Mouse (Mus musculus) limb, embryonic 14.5 days (tissue): ENCODE results near the gene Lrrc3. TPM values are rescaled to one million over a fixed set of nuclear protein-coding genes. Genes with fewer than 3 reads are reported as not detected.

Source experiments
- ATAC-seq: fragments of 200-750 bp; cut with Nextera tagmentation; 2 replicates; pipeline ENCODE4 v1.8.0; 2017; ENCODE audit warnings: low read depth, moderate number of reproducible peaks, moderate TSS enrichment; ENCODE audit not compliant: low FRiP score
- DNase-seq: peaks from one replicate; pipeline ENCODE4 v3.0.0-alpha.2; 2015; ENCODE audit warnings: low spot score
- H3K27ac ChIP-seq: fragments of 300-500 bp; sonication (generic); replicated peaks from 2 replicates; pipeline ENCODE4 v1.5.1; 2014; ENCODE audit warnings: low read depth, mild to moderate bottlenecking, low read length, moderate library complexity, mixed read lengths
- H3K27me3 ChIP-seq: fragments of 300-500 bp; sonication (generic); 2 replicates; pipeline ENCODE4 v1.6.1; 2014; ENCODE audit warnings: low read length, mixed read lengths; ENCODE audit not compliant: control insufficient read depth, insufficient read depth
- H3K36me3 ChIP-seq: fragments of 300-500 bp; sonication (generic); 2 replicates; pipeline ENCODE4 v1.6.1; 2014; ENCODE audit warnings: mild to moderate bottlenecking, low read length, moderate library complexity, mixed read lengths; ENCODE audit not compliant: control insufficient read depth, insufficient read depth
- H3K4me1 ChIP-seq: fragments of 300-500 bp; sonication (generic); 2 replicates; pipeline ENCODE4 v1.6.1; 2014; ENCODE audit warnings: antibody characterized with exemption, low read length, mixed read lengths; ENCODE audit not compliant: control insufficient read depth, insufficient read depth
- H3K4me2 ChIP-seq: fragments of 300-500 bp; sonication (generic); replicated peaks from 2 replicates; pipeline ENCODE4 v1.6.1; 2014; ENCODE audit warnings: low read depth, mild to moderate bottlenecking, low read length, moderate library complexity; ENCODE audit not compliant: severe bottlenecking
- H3K4me3 ChIP-seq: fragments of 300-500 bp; sonication (generic); replicated peaks from 2 replicates; pipeline ENCODE4 v1.5.1; 2014; ENCODE audit warnings: low read length
- H3K9ac ChIP-seq: fragments of 300-500 bp; sonication (generic); 2 replicates; pipeline ENCODE4 v1.6.1; 2014; ENCODE audit warnings: mild to moderate bottlenecking, low read depth, low read length, moderate library complexity; ENCODE audit not compliant: severe bottlenecking
- H3K9me3 ChIP-seq: fragments of 300-500 bp; sonication (generic); 2 replicates; pipeline ENCODE4 v1.6.1; 2016; ENCODE audit warnings: low read length; ENCODE audit not compliant: control insufficient read depth
- POLR2A ChIP-seq: fragments of 200-500 bp; IDR thresholded peaks from 2 replicates; pipeline ENCODE4 v1.8.0; 2012; ENCODE audit warnings: inconsistent platforms, mild to moderate bottlenecking, moderate library complexity, borderline replicate concordance; ENCODE audit not compliant: insufficient read depth, insufficient read length; ENCODE audit errors: extremely low read depth
- WGBS: fragments of 180-500 bp; shearing (Covaris S2); extraction: QIAGEN DNeasy Blood & Tissue Kit; methylation state at CpG from one replicate; pipeline ENCODE4 v1.1.7; 2014; 5-methylcytosine and 5-hydroxymethylcytosine counted together
- polyA plus RNA-seq, 2 experiments: library from polyadenylated mRNA; depleted of rRNA in 1 of 2; stranded (reverse) in 1 of 2; unstranded in 1 of 2; fragments of >200 nt; fragmentation: Nextera tagmentation in 1 of 2; extraction: Ambion mirVana in 1 of 2; gene quantifications; 2 replicates each; pipeline versions ENCODE4 v1.2.1 to v1.2.3; 2012 to 2014

Gene Lrrc3
- polyA plus RNA-seq, 2 experiments = 3.6 TPM

- Histone ChIP-seq H3K4me1 (no peaks in the 10 kb centered on the region), H3K27ac (no peak overlapping the region), H3K4me2 (no peak overlapping the region), H3K36me3 (no peaks in the 10 kb centered on the region), H3K9me3 (no peaks in the 10 kb centered on the region), H3K9ac (no peak overlapping the region), H3K4me3 (no peak overlapping the region), H3K27me3 (no peaks in the 10 kb centered on the region)
- 86% methylated on average over 8 of the region's 8 CpGs for WGBS
- DNase-seq (no peak), ATAC-seq (no peak)
- TF ChIP-seq POLR2A = no peak
Observed at GRCm38 (mm10) chr10:77890987-77891565, 11.3 kb downstream of the Lrrc3 start.

DNA sequence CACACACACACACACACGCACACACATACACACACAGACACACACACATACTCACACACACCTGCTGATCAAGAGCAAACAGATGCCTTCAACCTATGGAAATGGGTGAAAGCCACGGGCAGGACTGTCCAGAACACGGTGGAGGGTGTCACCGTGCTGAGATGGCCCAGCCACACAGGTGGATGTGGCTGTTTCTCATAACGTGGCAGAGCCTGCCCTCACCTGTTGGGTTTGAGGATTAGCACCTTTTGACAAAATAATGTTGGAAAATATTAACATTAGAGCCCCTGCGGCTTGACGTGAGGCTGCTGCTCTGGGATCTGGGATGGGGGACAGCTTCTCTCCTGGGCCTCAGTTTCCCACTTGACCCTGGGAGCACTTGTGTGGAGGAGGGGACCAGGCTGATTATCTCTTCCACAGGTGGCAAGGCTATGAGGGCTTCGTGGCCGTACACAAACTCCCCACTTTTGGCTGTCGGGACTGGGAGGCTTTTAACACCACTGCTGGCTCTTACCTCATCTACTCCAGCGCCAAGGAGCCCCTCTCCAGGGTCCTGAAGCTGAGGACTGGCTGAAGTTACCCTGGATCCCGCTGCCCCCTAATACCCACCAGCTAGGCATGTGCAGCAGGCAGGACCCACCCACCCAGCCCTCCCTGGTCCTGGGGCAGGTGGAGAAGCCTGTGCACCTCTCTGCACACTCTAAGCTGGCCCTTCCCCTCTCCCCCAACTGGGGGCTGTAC, 16.2 kb downstream of the Lrrc3 start:
- no peak for ATAC-seq
- no peaks in the 10 kb centered on the region for H3K27me3 ChIP-seq
- H3K4me1 ChIP-seq = no peaks in the 10 kb centered on the region
- H3K4me2 ChIP-seq = no peak overlapping the region
- no peak overlapping the region for H3K9ac ChIP-seq
- H3K27ac ChIP-seq = no peak overlapping the region
- no peaks in the 10 kb centered on the region for H3K9me3 ChIP-seq
- peak; percentile 30 for DNase-seq
- H3K36me3 ChIP-seq = no peaks in the 10 kb centered on the region
- no peak for TF ChIP-seq POLR2A
- WGBS = 51% methylated on average over 12 of the region's 12 CpGs
- no peak overlapping the region for H3K4me3 ChIP-seq

GRCm38 (mm10) chr10:77882553-77882952, 19.8 kb downstream of the Lrrc3 start:
- no peak overlapping the region for H3K27ac ChIP-seq
- ATAC-seq = no peak
- no peaks in the 10 kb centered on the region for H3K27me3 ChIP-seq
- H3K4me3 ChIP-seq = no peak overlapping the region
- H3K36me3 ChIP-seq = no peaks in the 10 kb centered on the region
- no peaks in the 10 kb centered on the region for H3K9me3 ChIP-seq
- no peak overlapping the region for H3K9ac ChIP-seq
- H3K4me2 ChIP-seq = no peak overlapping the region
- TF ChIP-seq POLR2A = no peak
- 90% methylated on average over 5 of the region's 5 CpGs for WGBS
- no peaks in the 10 kb centered on the region for H3K4me1 ChIP-seq
- DNase-seq = no peak

DNA sequence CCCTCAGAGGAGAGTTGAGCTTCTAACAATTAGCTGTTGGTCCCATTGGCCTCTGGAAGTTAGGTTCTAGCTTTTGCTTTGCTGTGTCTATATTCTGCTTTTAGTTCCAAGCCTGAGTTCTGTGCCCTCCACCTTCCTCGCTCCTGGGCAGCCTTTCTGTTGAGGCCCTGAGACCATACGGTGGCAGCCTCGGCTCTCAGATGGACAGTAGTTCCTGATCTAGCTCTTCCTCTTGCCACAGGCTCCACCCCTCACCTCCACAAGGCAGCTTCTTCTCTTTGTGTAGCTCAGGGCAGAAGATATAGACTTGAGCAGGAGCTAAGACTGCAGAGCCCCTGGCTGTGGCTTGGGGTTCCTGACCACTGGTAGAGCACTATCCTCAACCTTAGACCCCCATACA, 22.0 kb downstream of the Lrrc3 start:
- Histone ChIP-seq H3K9me3 (no peaks in the 10 kb centered on the region), H3K27me3 (no peaks in the 10 kb centered on the region), H3K4me1 (no peaks in the 10 kb centered on the region), H3K9ac (no peak overlapping the region), H3K4me2 (no peak overlapping the region), H3K36me3 (no peaks in the 10 kb centered on the region), H3K27ac (no peak overlapping the region), H3K4me3 (no peak overlapping the region)
- 81% methylated on average over 3 of the region's 3 CpGs for WGBS
- DNase-seq (no peak), ATAC-seq (no peak)
- no peak for TF ChIP-seq POLR2A

GRCm38 (mm10) chr10:77878985-77879384, 23.4 kb downstream of the Lrrc3 start:
- Histone ChIP-seq H3K36me3 (no peaks in the 10 kb centered on the region), H3K9me3 (no peaks in the 10 kb centered on the region), H3K27me3 (no peaks in the 10 kb centered on the region), H3K27ac (no peak overlapping the region), H3K9ac (no peak overlapping the region), H3K4me3 (no peak overlapping the region), H3K4me2 (no peak overlapping the region), H3K4me1 (no peaks in the 10 kb centered on the region)
- DNase-seq = no peak
- TF ChIP-seq POLR2A = no peak
- 64% methylated on average over 6 of the region's 6 CpGs for WGBS
- no peak for ATAC-seq
